Mouse (Mus musculus): ENCODE data around the gene Efcab8.

DNA sequence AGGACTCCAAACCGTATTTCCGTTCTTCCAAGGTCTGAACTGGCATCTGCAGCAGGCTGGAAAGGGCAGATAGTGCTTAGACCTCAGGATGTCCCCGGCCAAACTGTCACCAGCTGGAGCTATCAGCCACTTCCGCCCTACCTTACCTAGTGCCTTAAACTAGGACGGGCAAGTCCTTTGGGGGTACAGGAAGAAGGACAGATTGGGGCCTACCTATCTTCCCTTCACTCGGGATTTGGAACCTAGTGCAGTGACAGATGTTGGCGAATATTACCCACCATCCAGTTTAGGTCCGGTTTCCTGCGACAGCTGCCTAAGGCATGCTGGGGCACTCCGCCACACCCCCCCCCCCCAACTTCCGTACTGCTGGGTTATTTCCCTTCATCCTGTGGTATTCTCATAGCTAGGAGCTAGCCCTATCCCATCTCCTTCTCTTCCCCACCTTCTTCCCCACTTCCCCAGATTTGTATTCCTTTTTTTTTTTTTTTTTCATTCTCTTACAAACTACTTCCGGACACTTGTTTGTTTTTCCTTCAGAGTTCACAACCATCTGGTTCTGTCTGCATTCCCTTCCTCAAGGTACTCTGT lies at the start of gene Efcab8:
- TF ChIP-seq CTCF (conservative IDR thresholded peaks at IDR 0.05 in 1 of 2, IDR thresholded peaks at IDR 0.05 in 1 of 2; ENCODE audit: low read depth in 2 of 2, low read length in 2 of 2) (no peak), POLR2A (IDR thresholded peaks at IDR 0.05; ENCODE audit: low read depth, low read length) (no peak), SMC3 (IDR thresholded peaks at IDR 0.05; ENCODE audit: low read depth, low read length) (no peak), ZKSCAN1 (IDR thresholded peaks at IDR 0.05; ENCODE audit: borderline replicate concordance, low read depth, low read length) (no peak), MAX (IDR thresholded peaks at IDR 0.05; ENCODE audit: low read length) (no peak), MEF2A (IDR thresholded peaks at IDR 0.05; ENCODE audit: borderline replicate concordance, low read depth, low read length) (no peak), UBTF (IDR thresholded peaks at IDR 0.05; ENCODE audit: low read depth, low read length) (no peak), USF2 (conservative IDR thresholded peaks at IDR 0.05; ENCODE audit: low read depth, low read length) (no peak), SIN3A (IDR thresholded peaks at IDR 0.05; ENCODE audit: low read length) (no peak), BHLHE40 (IDR thresholded peaks at IDR 0.05; ENCODE audit: low read depth, low read length) (no peak), KAT2A (IDR thresholded peaks at IDR 0.05; ENCODE audit: insufficient replicate concordance, low read length) (no peak), EP300 (IDR thresholded peaks at IDR 0.05; ENCODE audit: low read length) (no peak)

All from CH12.LX (cell line).